Mouse (Mus musculus) stomach, embryonic 15.5 days (tissue): ENCODE results near the gene Cyp2j6. TPM values are rescaled to one million over a fixed set of nuclear protein-coding genes. Genes with fewer than 3 reads are reported as not detected.

ENCODE experiments used
- ATAC-seq: fragments of 200-750 bp; cut with Nextera tagmentation; 2 replicates; pipeline ENCODE4 v1.8.0; 2017; ENCODE audit warnings: low read depth, moderate number of reproducible peaks, moderate TSS enrichment; ENCODE audit not compliant: insufficient read depth, low FRiP score
- H3K27ac ChIP-seq: fragments of 300-500 bp; sonication (generic); 2 replicates; pipeline ENCODE4 v1.5.1; 2015; ENCODE audit warnings: mild to moderate bottlenecking, inconsistent platforms
- H3K27me3 ChIP-seq: fragments of 300-500 bp; sonication (generic); replicated peaks from 2 replicates; pipeline ENCODE4 v1.6.1; 2015; ENCODE audit warnings: inconsistent platforms
- H3K36me3 ChIP-seq: fragments of 300-500 bp; sonication (generic); 2 replicates; pipeline ENCODE4 v1.6.1; 2015; ENCODE audit warnings: inconsistent platforms
- H3K4me1 ChIP-seq: fragments of 300-500 bp; sonication (generic); 2 replicates; pipeline ENCODE4 v1.6.1; 2015; ENCODE audit warnings: inconsistent platforms
- H3K4me2 ChIP-seq: fragments of 300-500 bp; sonication (generic); 2 replicates; pipeline ENCODE4 v1.6.1; 2015; ENCODE audit warnings: mild to moderate bottlenecking, inconsistent platforms
- H3K4me3 ChIP-seq: fragments of 300-500 bp; sonication (generic); replicated peaks from 2 replicates; pipeline ENCODE4 v1.5.1; 2015; ENCODE audit warnings: inconsistent platforms
- H3K9ac ChIP-seq: fragments of 300-500 bp; sonication (generic); 2 replicates; pipeline ENCODE4 v1.6.1; 2015; ENCODE audit warnings: inconsistent platforms
- H3K9me3 ChIP-seq: fragments of 300-500 bp; sonication (generic); 2 replicates; pipeline ENCODE4 v1.6.1; 2016; ENCODE audit warnings: inconsistent platforms
- WGBS: fragments of 180-500 bp; shearing (Covaris S2); methylation state at CpG from one replicate; pipeline ENCODE4 v1.1.7; 2015; 5-methylcytosine and 5-hydroxymethylcytosine counted together
- polyA plus RNA-seq: library from polyadenylated mRNA; unstranded; fragments of >200 nt; fragmentation: Nextera tagmentation; extraction: Ambion mirVana; gene quantifications from 2 replicates; pipeline ENCODE4 v1.2.1, GENCODE M21; 2015

The Cyp2j6 gene
- polyA plus RNA-seq, 1 experiment from 2014 or later: 13.0 TPM

GRCm38 (mm10) chr4:96525772-96526171 is 27.7 kb downstream of the Cyp2j6 start:
- WGBS: 26% methylated on average over 1 of the region's 1 CpGs
- Histone ChIP-seq H3K4me2 (no peak overlapping the region), H3K9ac (no peak overlapping the region), H3K36me3 (no peaks in the 10 kb centered on the region), H3K27ac (no peak overlapping the region), H3K9me3 (no peaks in the 10 kb centered on the region), H3K4me3 (no peak overlapping the region), H3K27me3 (no peaks in the 10 kb centered on the region), H3K4me1 (no peaks in the 10 kb centered on the region)
- ATAC-seq: no peak

- H3K27me3 ChIP-seq: no peaks in the 10 kb centered on the region
- H3K27ac ChIP-seq: no peak overlapping the region
- no peaks in the 10 kb centered on the region for H3K36me3 ChIP-seq
- ATAC-seq: no peak
- H3K4me1 ChIP-seq: no peaks in the 10 kb centered on the region
- no peak overlapping the region for H3K4me2 ChIP-seq
- no peak overlapping the region for H3K9ac ChIP-seq
- no peaks in the 10 kb centered on the region for H3K9me3 ChIP-seq
- WGBS: 74% methylated on average over 2 of the region's 2 CpGs
- no peak overlapping the region for H3K4me3 ChIP-seq
These were observed 31.2 kb downstream of the Cyp2j6 start for GRCm38 (mm10) chr4:96522256-96522655.

GRCm38 (mm10) chr4:96510083-96510482 is 43.4 kb downstream of the Cyp2j6 start:
- no peaks in the 10 kb centered on the region for H3K36me3 ChIP-seq
- H3K9ac ChIP-seq: no peak overlapping the region
- H3K4me1 ChIP-seq: no peaks in the 10 kb centered on the region
- WGBS: 75% methylated on average over 3 of the region's 3 CpGs
- H3K4me3 ChIP-seq: no peak overlapping the region
- no peak overlapping the region for H3K4me2 ChIP-seq
- no peak for ATAC-seq
- H3K27me3 ChIP-seq: no peaks in the 10 kb centered on the region
- no peaks in the 10 kb centered on the region for H3K9me3 ChIP-seq
- no peak overlapping the region for H3K27ac ChIP-seq

GRCm38 (mm10) chr4:96507286-96507685 is 46.2 kb downstream of the Cyp2j6 start, which contains the start of gene Cyp2j8:
TSS of gene Cyp2j8 (minus strand) at chr4:96507386.
- H3K27ac ChIP-seq: no peak within 1 kb of the TSS
- no peaks in the 10 kb centered on the region for H3K36me3 ChIP-seq
- no peak for ATAC-seq
- H3K4me2 ChIP-seq: no peak within 1 kb of the TSS
- H3K27me3 ChIP-seq: no peaks in the 10 kb centered on the region
- 75% methylated on average over 1 of the region's 1 CpGs for WGBS
- H3K9ac ChIP-seq: no peak within 1 kb of the TSS
- no peak within 1 kb of the TSS for H3K4me3 ChIP-seq
- H3K4me1 ChIP-seq: no peaks in the 10 kb centered on the region
- H3K9me3 ChIP-seq: no peaks in the 10 kb centered on the region

Other genes starting within 250 kb of the Cyp2j6 start
- not detected in 2 replicates for gene Cyp2j11, start 205.0 kb downstream of the Cyp2j6 start, polyA plus RNA-seq
- 0.09 TPM in 1 of 2 replicates, not detected in the other for gene Cyp2j8, start 46.3 kb downstream of the Cyp2j6 start, polyA plus RNA-seq
- gene Cyp2j9, start 37.9 kb upstream of the Cyp2j6 start, polyA plus RNA-seq: 4.8 and 6.7 TPM in 2 replicates
- 0.10 TPM in 1 of 2 replicates, not detected in the other for gene Cyp2j5, start 110.5 kb upstream of the Cyp2j6 start, polyA plus RNA-seq
- 0.09 TPM in 1 of 2 replicates, not detected in the other for gene Gm12695, start 231.5 kb upstream of the Cyp2j6 start, polyA plus RNA-seq